Mouse (Mus musculus): Measurements from ENCODE around the gene Hist1h1c. TPM values are rescaled to one million over a fixed set of nuclear protein-coding genes. Genes with fewer than 3 reads are reported as not detected.

Hist1h1c gene
- total RNA-seq, 2 experiments from 2014 or later: 186 to 1,288 TPM

Other genes with a start within 250 kb of the Hist1h1c start
Only the 30 nearest of the 37 such genes appear.
- 43.8 and 48.7 TPM in 2 replicates for gene Hist1h3f, start 194.8 kb upstream of the Hist1h1c start, total RNA-seq (2015)
- gene Hist1h3f, start 194.8 kb upstream of the Hist1h1c start, total RNA-seq (2017): 145 and 146 TPM in 2 replicates
- 110 and 116 TPM in 2 replicates for gene Hist1h4f, start 187.2 kb upstream of the Hist1h1c start, total RNA-seq (2015)
- 2,488 and 3,291 TPM in 2 replicates for gene Hist1h4f, start 187.2 kb upstream of the Hist1h1c start, total RNA-seq (2017)
- 16.7 and 17.0 TPM in 2 replicates for gene Hist1h1d, start 185.5 kb upstream of the Hist1h1c start, total RNA-seq (2015)
- gene Hist1h1d, start 185.5 kb upstream of the Hist1h1c start, total RNA-seq (2017): 182 and 184 TPM in 2 replicates
- gene Hist1h3e, start 176.4 kb upstream of the Hist1h1c start, total RNA-seq (2015): 101 and 161 TPM in 2 replicates
- gene Hist1h3e, start 176.4 kb upstream of the Hist1h1c start, total RNA-seq (2017): 295 and 358 TPM in 2 replicates
- gene Hist1h2ae, start 167.6 kb upstream of the Hist1h1c start, total RNA-seq (2015): 8.8 and 9.0 TPM in 2 replicates
- 272 and 274 TPM in 2 replicates for gene Hist1h2ae, start 167.6 kb upstream of the Hist1h1c start, total RNA-seq (2017)
- gene Hist1h2bg, start 167.4 kb upstream of the Hist1h1c start, total RNA-seq (2015): 325 and 384 TPM in 2 replicates
- gene Hist1h2bg, start 167.4 kb upstream of the Hist1h1c start, total RNA-seq (2017): 1,715 and 1,721 TPM in 2 replicates
- 449 and 490 TPM in 2 replicates for gene Hist1h2bf, start 164.6 kb upstream of the Hist1h1c start, total RNA-seq (2015)
- 736 and 744 TPM in 2 replicates for gene Hist1h2bf, start 164.6 kb upstream of the Hist1h1c start, total RNA-seq (2017)
- gene Hist1h2ad, start 164.4 kb upstream of the Hist1h1c start, total RNA-seq (2015): 3.2 and 3.6 TPM in 2 replicates
- gene Hist1h2ad, start 164.4 kb upstream of the Hist1h1c start, total RNA-seq (2017): 93.7 and 99.2 TPM in 2 replicates
- gene Hist1h3d, start 163.0 kb upstream of the Hist1h1c start, total RNA-seq (2015): 150 and 159 TPM in 2 replicates
- gene Hist1h3d, start 163.0 kb upstream of the Hist1h1c start, total RNA-seq (2017): 86.3 and 96.3 TPM in 2 replicates
- 655 and 672 TPM in 2 replicates for gene Hist1h4d, start 157.2 kb upstream of the Hist1h1c start, total RNA-seq (2015)
- gene Hist1h4d, start 157.2 kb upstream of the Hist1h1c start, total RNA-seq (2017): 1,182 and 1,443 TPM in 2 replicates
- 15.1 and 16.4 TPM in 2 replicates for gene Hist1h2be, start 117.7 kb upstream of the Hist1h1c start, total RNA-seq (2015)
- 110 and 115 TPM in 2 replicates for gene Hist1h2be, start 117.7 kb upstream of the Hist1h1c start, total RNA-seq (2017)
- 408 and 475 TPM in 2 replicates for gene Hist1h1e, start 116.2 kb upstream of the Hist1h1c start, total RNA-seq (2015)
- 457 and 467 TPM in 2 replicates for gene Hist1h1e, start 116.2 kb upstream of the Hist1h1c start, total RNA-seq (2017)
- gene Hist1h2ac, start 54.9 kb upstream of the Hist1h1c start, total RNA-seq (2015): 10.3 and 12.0 TPM in 2 replicates
- 67.7 and 81.2 TPM in 2 replicates for gene Hist1h2ac, start 54.9 kb upstream of the Hist1h1c start, total RNA-seq (2017)
- 40.3 and 42.6 TPM in 2 replicates for gene Hist1h2bc, start 54.6 kb upstream of the Hist1h1c start, total RNA-seq (2015)
- gene Hist1h2bc, start 54.6 kb upstream of the Hist1h1c start, total RNA-seq (2017): 253 and 263 TPM in 2 replicates
- gene Hist1h1t, start 43.0 kb upstream of the Hist1h1c start, total RNA-seq (2015): 0.94 TPM in 1 of 2 replicates, not detected in the other
- 2.7 and 5.3 TPM in 2 replicates for gene Hist1h1t, start 43.0 kb upstream of the Hist1h1c start, total RNA-seq (2017)
- 60.8 and 62.1 TPM in 2 replicates for gene Hist1h4c, start 40.4 kb upstream of the Hist1h1c start, total RNA-seq (2015)
- 282 and 359 TPM in 2 replicates for gene Hist1h4c, start 40.4 kb upstream of the Hist1h1c start, total RNA-seq (2017)
- 12.3 and 17.1 TPM in 2 replicates for gene Hfe, start 28.0 kb upstream of the Hist1h1c start, total RNA-seq (2015)
- gene Hfe, start 28.0 kb upstream of the Hist1h1c start, total RNA-seq (2017): 7.6 and 8.5 TPM in 2 replicates
- gene Hist1h3c, start 6.8 kb downstream of the Hist1h1c start, total RNA-seq (2015): 115 and 119 TPM in 2 replicates
- 508 and 593 TPM in 2 replicates for gene Hist1h3c, start 6.8 kb downstream of the Hist1h1c start, total RNA-seq (2017)
- gene Hist1h2bb, start 7.9 kb downstream of the Hist1h1c start, total RNA-seq (2015): 264 and 296 TPM in 2 replicates
- gene Hist1h2bb, start 7.9 kb downstream of the Hist1h1c start, total RNA-seq (2017): 5,681 and 7,839 TPM in 2 replicates
- gene Hist1h2ab, start 12.3 kb downstream of the Hist1h1c start, total RNA-seq (2015): 64.3 and 114 TPM in 2 replicates
- gene Hist1h2ab, start 12.3 kb downstream of the Hist1h1c start, total RNA-seq (2017): 3,821 and 4,666 TPM in 2 replicates
- gene Hist1h3b, start 13.5 kb downstream of the Hist1h1c start, total RNA-seq (2015): 495 and 572 TPM in 2 replicates
- 546 and 613 TPM in 2 replicates for gene Hist1h3b, start 13.5 kb downstream of the Hist1h1c start, total RNA-seq (2017)
- 64.8 and 95.3 TPM in 2 replicates for gene Hist1h4b, start 18.2 kb downstream of the Hist1h1c start, total RNA-seq (2015)
- gene Hist1h4b, start 18.2 kb downstream of the Hist1h1c start, total RNA-seq (2017): 562 and 732 TPM in 2 replicates
- 58.1 TPM in 2 replicates for gene Hist1h4a, start 22.4 kb downstream of the Hist1h1c start, total RNA-seq (2015)
- gene Hist1h4a, start 22.4 kb downstream of the Hist1h1c start, total RNA-seq (2017): 540 and 548 TPM in 2 replicates
- gene Hist1h3a, start 23.6 kb downstream of the Hist1h1c start, total RNA-seq (2015): 53.9 and 67.3 TPM in 2 replicates
- 527 and 571 TPM in 2 replicates for gene Hist1h3a, start 23.6 kb downstream of the Hist1h1c start, total RNA-seq (2017)
- gene Hist1h1a, start 24.9 kb downstream of the Hist1h1c start, total RNA-seq (2015): 117 and 119 TPM in 2 replicates
- 1,654 and 1,862 TPM in 2 replicates for gene Hist1h1a, start 24.9 kb downstream of the Hist1h1c start, total RNA-seq (2017)
- not detected in 2 replicates for gene Trim38, start 31.1 kb downstream of the Hist1h1c start, total RNA-seq (2015)
- gene Trim38, start 31.1 kb downstream of the Hist1h1c start, total RNA-seq (2017): not detected in 2 replicates
- gene Slc17a2, start 68.2 kb downstream of the Hist1h1c start, total RNA-seq (2015): not detected in 2 replicates
- gene Slc17a2, start 68.2 kb downstream of the Hist1h1c start, total RNA-seq (2017): not detected in 2 replicates
- gene Slc17a3, start 100.6 kb downstream of the Hist1h1c start, total RNA-seq (2015): not detected in 2 replicates
- not detected in 2 replicates for gene Slc17a3, start 100.6 kb downstream of the Hist1h1c start, total RNA-seq (2017)
- not detected in 2 replicates for gene Slc17a1, start 128.9 kb downstream of the Hist1h1c start, total RNA-seq (2015)
- not detected in 2 replicates for gene Slc17a1, start 128.9 kb downstream of the Hist1h1c start, total RNA-seq (2017)
- gene Slc17a4, start 176.2 kb downstream of the Hist1h1c start, total RNA-seq (2015): not detected in 2 replicates
- gene Slc17a4, start 176.2 kb downstream of the Hist1h1c start, total RNA-seq (2017): not detected in 2 replicates

Data from megakaryocyte, adult 5-6 weeks (primary cell).